Mouse (Mus musculus): ENCODE results near the gene Fam104a.
"Not testable (repeated sequence)": the region's sequence is repeated elsewhere in the genome, so short reads cannot be mapped to it uniquely, and the experiment has no call there.

Fam104a gene

GRCm38 (mm10) chr11:113661835-113662351, 22.1 kb downstream of the Fam104a start:
- no peak for DNase-seq

- no peak for DNase-seq
Observed at GRCm38 (mm10) chr11:113660940-113661339, 23.0 kb downstream of the Fam104a start.

GRCm38 (mm10) chr11:113660213-113660612, 23.7 kb downstream of the Fam104a start:
- DNase-seq = not testable (repeated sequence)

- DNase-seq = no peak
Observed at GRCm38 (mm10) chr11:113658763-113659162, 25.2 kb downstream of the Fam104a start.

- no peak for DNase-seq
Observed at GRCm38 (mm10) chr11:113658319-113658718, 25.6 kb downstream of the Fam104a start.

GRCm38 (mm10) chr11:113657221-113657620, 26.7 kb downstream of the Fam104a start:
- DNase-seq = no peak

GRCm38 (mm10) chr11:113656511-113656932, 27.4 kb downstream of the Fam104a start:
- DNase-seq = no peak

- no peak for DNase-seq
Observed at GRCm38 (mm10) chr11:113654561-113655270, 29.2 kb downstream of the Fam104a start.

GRCm38 (mm10) chr11:113654105-113654504, 29.9 kb downstream of the Fam104a start:
- no peak for DNase-seq

GRCm38 (mm10) chr11:113652516-113652915, 31.4 kb downstream of the Fam104a start:
- no peak for DNase-seq

- peak; percentile 51 for DNase-seq
Observed at GRCm38 (mm10) chr11:113651907-113652273, 32.1 kb downstream of the Fam104a start.

- DNase-seq = no peak
Observed at GRCm38 (mm10) chr11:113651206-113651906, 32.6 kb downstream of the Fam104a start.

- peak; percentile 78 for DNase-seq
Observed at GRCm38 (mm10) chr11:113649353-113650210, 34.4 kb downstream of the Fam104a start, which contains the start of gene Slc39a11. TSS of gene Slc39a11 (minus strand) at chr11:113650079.

- no peak for DNase-seq
Observed at GRCm38 (mm10) chr11:113648690-113649352, 35.1 kb downstream of the Fam104a start, which contains the start of gene Cog1. TSS of gene Cog1 (plus strand) at chr11:113649169.

GRCm38 (mm10) chr11:113648152-113648551, 35.8 kb downstream of the Fam104a start:
- peak; percentile 86 for DNase-seq

GRCm38 (mm10) chr11:113645181-113645580, 38.8 kb downstream of the Fam104a start:
- DNase-seq = no peak

- no peak for DNase-seq
Observed at GRCm38 (mm10) chr11:113638680-113639079, 45.3 kb downstream of the Fam104a start.

GRCm38 (mm10) chr11:113634699-113635121, 49.2 kb downstream of the Fam104a start:
- DNase-seq = no peak

- DNase-seq = no peak
Observed at GRCm38 (mm10) chr11:113633398-113633797, 50.6 kb downstream of the Fam104a start.

GRCm38 (mm10) chr11:113632303-113632702, 51.7 kb downstream of the Fam104a start:
- no peak for DNase-seq

- no peak for DNase-seq
Observed at GRCm38 (mm10) chr11:113631862-113632261, 52.1 kb downstream of the Fam104a start.

- no peak for DNase-seq
Observed at GRCm38 (mm10) chr11:113631302-113631701, 52.7 kb downstream of the Fam104a start.
